Mouse (Mus musculus) kidney, adult 18-20 months (tissue): Measurements from ENCODE around the gene Olfr557.
A peak's percentile ranks its signal among the peaks of the same experiment; 100 is the strongest.

Experiments used
- DNase-seq: peaks from one replicate; pipeline ENCODE4 v3.0.0; 2021

Olfr557 gene

DNA sequence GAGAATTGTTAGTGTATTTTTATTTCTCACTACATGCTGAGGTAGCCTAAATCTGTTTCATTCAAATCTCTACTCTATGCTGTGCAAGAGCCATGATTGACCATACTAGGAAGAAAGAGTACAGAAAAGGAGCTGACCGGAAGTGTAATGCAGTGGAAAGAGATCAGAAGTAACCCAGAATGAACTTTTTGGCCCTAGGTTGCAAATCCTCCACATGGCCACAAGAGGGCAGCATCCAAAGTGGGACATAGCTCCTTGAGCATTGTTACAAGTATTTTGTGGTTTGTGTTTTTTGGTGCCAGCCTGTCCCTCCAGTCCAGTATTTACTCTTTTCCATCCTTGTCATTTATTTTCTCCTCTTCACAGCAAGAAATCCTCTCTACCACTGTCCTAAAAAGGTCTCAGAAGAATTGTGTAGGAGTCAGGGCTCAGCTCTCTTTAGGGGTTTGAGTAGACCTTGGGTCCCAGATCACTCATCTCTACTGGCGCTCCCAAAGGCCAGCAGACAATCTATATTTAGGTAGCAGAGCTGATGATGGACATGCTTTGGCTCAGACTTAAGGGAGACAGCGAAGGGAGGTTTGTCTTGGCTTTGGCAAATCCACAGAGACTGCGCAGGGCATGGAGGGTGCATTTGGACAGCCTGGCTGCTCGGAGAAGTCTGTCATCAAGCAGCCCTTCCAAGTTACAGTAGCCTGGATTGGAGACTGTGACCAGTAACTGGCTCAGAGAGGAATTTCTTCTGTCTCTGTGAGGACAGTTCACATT is at the start of gene Olfr557:
Olfr557 (plus strand) TSS at position 553 of the 768 bp plus-strand sequence.
- DNase-seq: no peak

GRCm38 (mm10) chr7:102658523-102658922 is 37.2 kb upstream of the Olfr557 start, which contains the start of gene Olfr555:
Olfr555 (plus strand) TSS chr7:102658823.
- DNase-seq: no peak

DNA sequence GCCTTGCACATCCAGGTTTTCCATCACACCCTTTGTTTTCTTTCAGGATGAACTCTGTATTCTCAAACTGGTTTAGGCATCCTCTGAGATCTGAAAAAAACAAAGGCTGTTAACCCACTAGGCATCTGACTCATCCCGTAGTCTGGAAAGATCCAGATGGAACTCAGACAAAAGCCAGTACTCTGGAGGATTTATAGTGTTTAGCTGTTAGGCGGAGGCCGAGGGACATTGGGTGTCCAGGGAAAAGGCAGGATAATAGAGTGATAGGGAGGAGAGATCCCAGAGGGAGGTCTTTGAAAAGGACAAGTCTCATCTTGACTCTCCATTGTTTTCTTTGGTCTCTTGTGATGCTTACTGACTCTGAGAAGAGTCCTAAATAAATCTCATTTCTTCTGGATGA is 31.1 kb upstream of the Olfr557 start, which contains the start of gene Olfr556:
Olfr556 (plus strand) TSS at position 301 of the 400 bp plus-strand sequence.
- no peak for DNase-seq

GRCm38 (mm10) chr7:102665378-102665777 is 30.3 kb upstream of the Olfr557 start:
- no peak for DNase-seq

GRCm38 (mm10) chr7:102676225-102676624 is 19.5 kb upstream of the Olfr557 start:
- no peak for DNase-seq

- DNase-seq: no peak
Measured at GRCm38 (mm10) chr7:102681916-102682315, 13.8 kb upstream of the Olfr557 start.

GRCm38 (mm10) chr7:102686944-102687501 is 8.7 kb upstream of the Olfr557 start, which contains the start of gene Trim68:
Trim68 (minus strand) TSS chr7:102687327.
- DNase-seq: peak; percentile 86

- DNase-seq: no peak
Measured at GRCm38 (mm10) chr7:102698461-102698860, 2.8 kb downstream of the Olfr557 start.

DNA sequence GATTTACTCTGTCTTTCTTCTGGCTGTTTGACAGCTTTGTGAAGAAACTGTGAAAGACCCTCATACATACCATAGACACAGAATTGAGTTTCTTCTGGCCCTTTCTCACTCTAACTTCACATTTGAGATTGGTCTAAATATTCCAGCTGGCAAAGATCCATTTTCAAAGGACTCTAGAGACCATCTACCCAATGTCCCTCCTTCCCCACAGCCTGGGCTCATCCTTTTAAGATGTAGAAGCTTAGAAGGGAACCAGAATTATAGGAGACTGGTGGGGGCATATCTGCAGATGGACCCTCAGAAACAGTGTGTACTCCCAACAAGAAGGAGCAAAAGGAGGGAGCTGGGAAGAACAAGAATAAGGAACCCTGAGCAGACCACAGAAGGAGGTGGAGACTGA is 6.2 kb downstream of the Olfr557 start, which contains the start of gene Olfr558:
Olfr558 (plus strand) TSS at position 301 of the 400 bp plus-strand sequence.
- DNase-seq: no peak

- DNase-seq: no peak
Measured at GRCm38 (mm10) chr7:102718970-102719369, 23.3 kb downstream of the Olfr557 start, which contains the start of gene Olfr33. Olfr33 (minus strand) TSS chr7:102719070.

DNA sequence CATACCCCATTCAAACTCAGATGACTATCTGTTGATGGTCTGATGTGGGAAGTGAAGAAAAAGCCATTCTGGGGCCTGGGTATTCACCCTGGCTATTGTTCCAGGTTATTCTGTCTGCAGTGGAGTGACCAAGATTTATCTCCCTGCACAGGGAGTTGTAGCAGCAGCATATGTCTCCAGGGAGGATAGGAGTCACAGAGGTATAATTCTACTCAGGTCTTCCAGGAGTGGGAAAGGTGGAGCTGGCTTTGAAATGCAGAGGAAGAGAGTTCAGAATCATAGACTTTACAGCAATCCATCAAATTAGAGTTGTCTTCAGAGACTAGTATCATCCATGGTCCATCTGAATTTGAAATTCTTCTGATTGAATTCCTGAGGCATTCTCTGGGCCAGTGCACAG is 31.7 kb downstream of the Olfr557 start, which contains the start of gene Olfr559:
Olfr559 (minus strand) TSS at position 101 of the 400 bp plus-strand sequence.
- DNase-seq: no peak

DNA sequence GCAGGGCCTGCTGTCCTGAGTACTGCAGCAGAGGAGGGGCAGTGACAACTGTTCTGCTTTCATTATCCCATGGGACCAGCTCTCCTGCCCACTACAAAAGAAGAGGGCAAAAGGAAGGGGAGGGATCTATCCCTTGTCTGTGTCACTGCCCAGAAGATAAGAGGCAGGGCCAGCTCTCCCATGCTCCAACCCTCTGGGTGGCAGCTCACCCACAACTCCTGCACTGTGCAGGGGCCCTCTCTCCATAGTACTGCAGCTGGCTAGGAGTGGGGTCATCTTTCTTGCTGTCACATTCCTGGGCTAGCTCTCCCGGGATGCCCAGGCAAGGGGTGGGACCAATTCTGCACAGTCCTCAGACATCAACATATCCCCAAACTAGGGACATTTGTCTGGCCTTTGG is 38.1 kb downstream of the Olfr557 start:
- DNase-seq: no peak

DNA sequence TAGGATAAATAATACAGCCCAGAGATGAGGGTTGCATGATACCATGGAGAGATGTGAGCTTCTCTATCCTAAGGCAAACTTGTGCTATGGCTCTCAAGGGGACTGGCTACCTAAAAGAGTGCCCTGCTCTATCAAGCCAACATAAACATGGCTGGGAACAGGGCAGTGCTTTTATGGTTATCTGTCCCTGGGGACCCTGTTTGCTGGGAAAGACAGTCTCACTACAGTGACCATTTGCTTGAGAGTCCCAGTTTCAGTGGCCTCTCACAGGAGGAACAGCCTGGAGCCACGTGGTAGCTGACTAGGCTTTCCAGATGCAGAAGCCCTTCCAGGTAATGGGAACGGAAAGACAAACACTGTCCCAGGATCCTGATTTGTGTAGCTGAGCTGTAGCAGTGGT is 42.0 kb downstream of the Olfr557 start:
- DNase-seq: no peak
